Mouse (Mus musculus) CH12.LX (cell line): ENCODE data around the gene Prm3.

ENCODE experiments used
- CTCF ChIP-seq, 2 experiments: IDR thresholded peaks in 1 of 2; conservative IDR thresholded peaks in 1 of 2; 2 replicates each; pipeline ENCODE4 v1.5.1; 2011 to 2012; ENCODE audit warnings: low read depth in 2 of 2, low read length in 2 of 2, improper control_type of control experiment in 1 of 2, inconsistent platforms in 1 of 2, mild to moderate bottlenecking in 1 of 2, moderate library complexity in 1 of 2
- ELF1 ChIP-seq: IDR thresholded peaks from 2 replicates; pipeline ENCODE4 v1.6.1; 2014; ENCODE audit warnings: low read depth, mild to moderate bottlenecking, inconsistent platforms, low read length, improper control_type of control experiment
- JUND ChIP-seq: conservative IDR thresholded peaks from 2 replicates; pipeline ENCODE4 v1.6.1; 2011; ENCODE audit warnings: low read depth, low read length, improper control_type of control experiment
- MAZ ChIP-seq: IDR thresholded peaks from 2 replicates; pipeline ENCODE4 v1.6.1; 2012; ENCODE audit warnings: low read depth, mild to moderate bottlenecking, inconsistent platforms, low read length, improper control_type of control experiment, moderate library complexity
- MXI1 ChIP-seq: IDR thresholded peaks from 2 replicates; pipeline ENCODE4 v1.6.1; 2011; ENCODE audit warnings: mild to moderate bottlenecking, low read depth, low read length, improper control_type of control experiment
- MYC ChIP-seq: IDR thresholded peaks from 2 replicates; pipeline ENCODE4 v1.6.1; 2011; ENCODE audit warnings: low read depth, mild to moderate bottlenecking, improper control_type of control experiment, low read length
- PAX5 ChIP-seq: IDR thresholded peaks from 2 replicates; pipeline ENCODE4 v1.6.1; 2012; ENCODE audit warnings: low read length, inconsistent platforms, mixed read lengths
- POLR2A ChIP-seq: IDR thresholded peaks from 2 replicates; pipeline ENCODE4 v1.6.1; 2011; ENCODE audit warnings: low read depth, mild to moderate bottlenecking, improper control_type of control experiment, low read length
- ZMIZ1 ChIP-seq: IDR thresholded peaks from 2 replicates; pipeline ENCODE4 v1.6.1; 2012; ENCODE audit warnings: low read depth, mild to moderate bottlenecking, inconsistent platforms, low read length, improper control_type of control experiment

GRCm38 (mm10) chr16:10783883-10784792 lies 6.6 kb downstream of the Prm3 start:
- TF ChIP-seq CTCF (conservative IDR thresholded peaks at IDR 0.05 in 1 of 2, IDR thresholded peaks at IDR 0.05 in 1 of 2; ENCODE audit: low read depth in 2 of 2, low read length in 2 of 2) (peak in 1 of 2 experiments; percentile 36; a peak in 2 of 4 replicates), MYC (peak; percentile 56; the same call in 1 of the 2 replicates), MAZ (0 out of 2 replicates have a peak, but pooled peaks have one; percentile 22), JUND (no peak), PAX5 (no peak), ZMIZ1 (peak; percentile 76; the same call in 1 of the 2 replicates), ELF1 (no peak), MXI1 (peak; percentile 79), POLR2A (no peak)
